Mouse (Mus musculus) limb, embryonic 11.5 days (tissue): ENCODE data around the gene Socs5. TPM values are rescaled to one million over a fixed set of nuclear protein-coding genes. Genes with fewer than 3 reads are reported as not detected.

Experiments used
- ATAC-seq: fragments of 200-750 bp; cut with Nextera tagmentation; 2 replicates; pipeline ENCODE4 v1.8.0; 2017; ENCODE audit warnings: low read depth; ENCODE audit not compliant: insufficient number of reproducible peaks, low FRiP score, low TSS enrichment
- DNase-seq: peaks from one replicate; pipeline ENCODE4 v3.0.0-alpha.2; 2015; ENCODE audit warnings: low spot score
- H3K27ac ChIP-seq: fragments of 300-500 bp; sonication (generic); replicated peaks from 2 replicates; pipeline ENCODE4 v1.5.1; 2014; ENCODE audit warnings: low read depth, mild to moderate bottlenecking, low read length
- H3K27me3 ChIP-seq: fragments of 300-500 bp; sonication (generic); 2 replicates; pipeline ENCODE4 v1.6.1; 2014; ENCODE audit warnings: mild to moderate bottlenecking, low read length, mixed read lengths; ENCODE audit not compliant: control insufficient read depth, insufficient read depth
- H3K36me3 ChIP-seq: fragments of 300-500 bp; sonication (generic); 2 replicates; pipeline ENCODE4 v1.6.1; 2014; ENCODE audit warnings: mild to moderate bottlenecking, low read length, moderate library complexity, mixed read lengths; ENCODE audit not compliant: control insufficient read depth, insufficient read depth
- H3K4me1 ChIP-seq: fragments of 300-500 bp; sonication (generic); 2 replicates; pipeline ENCODE4 v1.6.1; 2014; ENCODE audit warnings: low read length, mixed read lengths; ENCODE audit not compliant: control insufficient read depth, insufficient read depth
- H3K4me2 ChIP-seq: fragments of 300-500 bp; sonication (generic); 2 replicates; pipeline ENCODE4 v1.6.1; 2014; ENCODE audit warnings: low read depth, mild to moderate bottlenecking, moderate library complexity; ENCODE audit not compliant: severe bottlenecking
- H3K4me3 ChIP-seq: fragments of 300-500 bp; sonication (generic); 2 replicates; pipeline ENCODE4 v1.5.1; 2014; ENCODE audit warnings: low read depth, low read length
- H3K9ac ChIP-seq: fragments of 300-500 bp; sonication (generic); 2 replicates; pipeline ENCODE4 v1.6.1; 2014; ENCODE audit warnings: mild to moderate bottlenecking, low read length
- H3K9me3 ChIP-seq: fragments of 300-500 bp; sonication (generic); 2 replicates; pipeline ENCODE4 v1.6.1; 2016; ENCODE audit warnings: low read length; ENCODE audit not compliant: control insufficient read depth
- WGBS: fragments of 180-500 bp; shearing (Covaris S2); extraction: QIAGEN DNeasy Blood & Tissue Kit; methylation state at CpG from one replicate; pipeline ENCODE4 v1.1.7; 2014; 5-methylcytosine and 5-hydroxymethylcytosine counted together
- polyA plus RNA-seq: library from polyadenylated mRNA; unstranded; fragments of >200 nt; fragmentation: Nextera tagmentation; extraction: Ambion mirVana; gene quantifications from 2 replicates; pipeline ENCODE4 v1.2.1, GENCODE M21; 2014

Gene Socs5
- polyA plus RNA-seq, 1 experiment from 2014 or later: 14.4 TPM

DNA sequence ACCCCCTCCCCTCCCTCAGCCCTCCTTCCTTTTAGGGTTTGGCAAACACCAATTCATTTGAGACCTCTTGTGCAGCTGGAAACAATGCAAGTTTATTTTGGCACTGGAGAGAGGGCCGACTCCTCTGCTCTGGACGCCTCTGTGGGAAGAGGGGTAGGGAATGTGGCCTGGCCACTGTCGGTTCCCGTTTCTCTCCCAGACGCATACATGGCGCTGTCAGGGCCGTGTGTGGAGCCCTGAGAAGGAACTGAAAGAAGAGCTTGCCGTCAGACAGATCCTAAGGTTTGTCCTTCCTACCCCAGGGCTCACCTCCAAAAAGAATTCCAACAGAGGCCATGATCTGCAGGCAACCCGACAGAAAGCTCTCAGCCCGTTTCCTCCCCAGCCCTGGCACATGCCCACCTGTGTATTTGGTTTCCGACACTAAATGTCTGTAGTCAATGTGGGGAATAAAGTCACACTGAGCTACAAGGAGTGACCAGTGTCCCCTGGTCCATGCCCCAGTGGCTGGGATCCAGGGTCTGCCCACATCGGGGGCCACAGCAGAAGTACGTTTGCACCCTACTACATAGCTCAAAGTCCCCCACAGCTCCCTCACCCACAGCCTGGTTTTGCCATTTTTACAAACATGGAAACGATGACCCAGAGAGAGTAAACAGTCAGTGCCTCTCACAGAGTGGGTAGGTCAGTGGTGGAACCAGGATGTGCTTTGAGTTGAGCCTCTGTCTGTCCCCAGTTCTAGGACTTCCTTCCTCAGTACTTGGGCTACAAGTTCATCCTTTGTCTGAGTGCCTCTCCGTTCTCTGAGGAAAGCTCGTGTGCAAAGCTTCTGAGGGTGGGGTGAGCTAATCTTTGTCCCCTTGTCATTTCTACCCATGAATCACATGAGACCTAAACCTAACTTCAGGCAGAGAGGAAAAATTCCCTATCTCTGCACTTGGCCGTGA is 68.9 kb downstream of the Socs5 start:
- DNase-seq: no peak
- Histone ChIP-seq H3K27me3 (no peaks in the 10 kb centered on the region), H3K27ac (no peak overlapping the region), H3K4me1 (no peaks in the 10 kb centered on the region), H3K36me3 (no peaks in the 10 kb centered on the region), H3K9me3 (no peaks in the 10 kb centered on the region), H3K4me3 (no peak overlapping the region), H3K4me2 (no peak overlapping the region), H3K9ac (no peak overlapping the region)
- 83% methylated on average over 17 of the region's 17 CpGs for WGBS
- ATAC-seq: no peak

DNA sequence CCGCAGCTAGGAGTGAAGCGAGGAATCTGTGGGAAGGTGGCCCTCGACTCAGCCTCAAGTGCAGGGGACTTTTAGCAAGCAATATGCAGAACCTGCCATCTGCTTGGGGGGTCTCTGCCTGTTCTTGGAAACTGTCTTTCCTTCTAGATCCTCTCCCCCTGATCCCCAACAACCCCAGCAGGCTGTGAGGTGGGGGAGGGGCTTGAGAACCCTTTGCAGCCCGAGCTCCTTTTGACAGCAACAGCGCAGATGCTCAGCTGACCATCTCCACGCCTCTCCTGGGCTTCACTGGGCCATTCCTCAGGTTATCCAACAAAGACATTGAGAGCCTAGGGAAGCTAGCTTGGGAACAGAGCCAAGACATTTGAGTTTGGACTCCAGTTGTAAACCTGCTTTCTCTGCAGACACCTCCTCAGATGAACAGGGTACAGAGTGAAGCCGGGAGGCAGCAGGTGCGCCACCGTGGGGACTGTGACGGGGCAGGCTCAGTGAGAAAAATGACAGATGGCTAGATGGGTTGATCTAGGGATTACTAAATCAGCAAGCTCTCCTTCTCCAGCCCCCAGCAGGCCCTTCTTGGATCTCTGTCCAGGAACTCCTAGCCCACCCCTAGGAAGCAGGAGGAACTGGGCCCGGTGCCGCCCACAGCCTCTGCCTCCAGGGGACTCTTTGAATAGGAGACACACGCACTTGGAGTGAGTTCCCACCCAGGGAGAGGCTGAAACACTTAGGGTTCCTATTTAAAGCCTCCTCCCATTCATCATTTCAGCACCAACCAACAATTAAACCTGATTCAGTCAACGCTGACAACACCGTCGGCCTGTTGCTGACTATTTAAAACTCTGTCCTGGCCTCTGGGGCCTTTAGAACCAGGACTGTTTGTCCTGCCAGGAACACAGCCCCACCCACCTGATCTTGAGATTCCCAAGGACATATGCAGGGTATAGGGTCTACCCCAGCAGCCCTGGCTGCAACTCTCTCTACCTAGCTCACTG is 71.4 kb downstream of the Socs5 start:
- no peaks in the 10 kb centered on the region for H3K27me3 ChIP-seq
- ATAC-seq: no peak
- 55% methylated on average over 16 of the region's 16 CpGs for WGBS
- no peaks in the 10 kb centered on the region for H3K36me3 ChIP-seq
- no peak overlapping the region for H3K4me2 ChIP-seq
- H3K9ac ChIP-seq: no peak overlapping the region
- H3K9me3 ChIP-seq: no peaks in the 10 kb centered on the region
- DNase-seq: no peak
- no peak overlapping the region for H3K4me3 ChIP-seq
- H3K27ac ChIP-seq: no peak overlapping the region
- no peaks in the 10 kb centered on the region for H3K4me1 ChIP-seq

DNA sequence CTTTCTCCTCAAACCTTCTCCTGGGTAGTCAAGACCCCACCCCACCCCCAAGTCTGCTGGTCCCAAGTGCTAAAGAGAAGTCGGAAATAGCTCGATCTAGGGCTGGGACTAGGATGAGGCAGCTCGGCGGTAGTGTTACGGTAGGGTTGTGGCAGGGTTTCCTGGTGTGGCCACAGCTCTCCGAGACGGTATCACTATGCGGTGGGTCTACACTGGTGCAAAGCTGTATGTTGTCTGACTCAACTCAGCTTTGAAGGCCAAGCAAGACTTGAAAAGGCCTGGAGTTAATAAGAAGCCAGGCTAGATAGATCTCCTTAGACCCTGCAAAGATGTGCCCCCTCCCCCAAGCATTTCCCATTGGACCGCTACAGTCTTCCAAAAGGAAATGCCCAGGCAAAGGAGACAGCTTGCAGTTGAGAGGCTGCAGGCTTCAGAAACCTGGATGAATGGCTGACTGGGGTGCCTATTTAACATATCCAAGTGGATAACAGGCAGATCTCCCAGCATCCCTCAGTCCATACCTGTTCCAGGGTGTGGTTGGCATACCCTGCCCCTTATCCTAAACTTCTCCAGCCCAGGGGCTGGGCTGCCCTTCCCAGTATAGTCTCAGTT is 72.6 kb downstream of the Socs5 start:
- no peaks in the 10 kb centered on the region for H3K27me3 ChIP-seq
- no peak overlapping the region for H3K9ac ChIP-seq
- no peaks in the 10 kb centered on the region for H3K4me1 ChIP-seq
- no peak overlapping the region for H3K4me3 ChIP-seq
- no peaks in the 10 kb centered on the region for H3K36me3 ChIP-seq
- DNase-seq (no peak), ATAC-seq (no peak)
- H3K9me3 ChIP-seq: no peaks in the 10 kb centered on the region
- H3K4me2 ChIP-seq: no peak overlapping the region
- WGBS: 89% methylated on average over 9 of the region's 9 CpGs
- no peak overlapping the region for H3K27ac ChIP-seq

DNA sequence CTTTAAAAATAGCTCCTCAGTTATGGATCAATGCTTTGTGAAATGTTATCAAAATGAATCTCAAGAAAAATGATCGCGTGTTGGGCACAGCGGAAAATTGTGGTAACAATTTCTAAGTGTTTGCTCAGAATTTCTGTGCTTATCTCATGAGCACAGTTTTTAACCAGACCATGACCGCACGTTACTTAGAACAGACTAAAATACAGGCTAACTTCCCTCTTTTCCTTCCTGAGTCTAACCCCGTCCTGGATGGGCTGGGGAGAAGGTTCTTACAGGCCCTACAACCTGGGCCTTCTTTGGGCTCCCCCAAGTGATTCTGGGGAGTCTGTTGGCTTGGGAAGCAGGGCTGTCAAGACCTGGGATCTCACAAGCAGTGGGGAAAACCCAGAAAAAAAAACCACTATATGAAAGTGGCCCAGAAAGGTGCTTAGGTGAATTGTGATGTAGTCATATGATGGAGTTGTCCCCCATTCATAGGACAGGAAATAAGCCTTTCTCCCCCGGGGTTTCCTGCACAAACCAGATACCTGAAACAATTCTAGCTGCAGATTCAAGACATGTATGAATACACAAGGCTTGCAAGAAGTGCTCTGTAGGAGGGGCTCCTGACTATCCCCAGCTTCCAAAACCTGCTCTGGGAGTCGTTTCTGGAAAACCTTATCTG is 74.3 kb downstream of the Socs5 start:
- DNase-seq (no peak), ATAC-seq (no peak)
- no peak overlapping the region for H3K4me2 ChIP-seq
- H3K4me1 ChIP-seq: no peaks in the 10 kb centered on the region
- H3K9ac ChIP-seq: no peak overlapping the region
- WGBS: 87% methylated on average over 8 of the region's 8 CpGs
- no peaks in the 10 kb centered on the region for H3K9me3 ChIP-seq
- H3K4me3 ChIP-seq: no peak overlapping the region
- no peaks in the 10 kb centered on the region for H3K36me3 ChIP-seq
- no peaks in the 10 kb centered on the region for H3K27me3 ChIP-seq
- H3K27ac ChIP-seq: no peak overlapping the region

DNA sequence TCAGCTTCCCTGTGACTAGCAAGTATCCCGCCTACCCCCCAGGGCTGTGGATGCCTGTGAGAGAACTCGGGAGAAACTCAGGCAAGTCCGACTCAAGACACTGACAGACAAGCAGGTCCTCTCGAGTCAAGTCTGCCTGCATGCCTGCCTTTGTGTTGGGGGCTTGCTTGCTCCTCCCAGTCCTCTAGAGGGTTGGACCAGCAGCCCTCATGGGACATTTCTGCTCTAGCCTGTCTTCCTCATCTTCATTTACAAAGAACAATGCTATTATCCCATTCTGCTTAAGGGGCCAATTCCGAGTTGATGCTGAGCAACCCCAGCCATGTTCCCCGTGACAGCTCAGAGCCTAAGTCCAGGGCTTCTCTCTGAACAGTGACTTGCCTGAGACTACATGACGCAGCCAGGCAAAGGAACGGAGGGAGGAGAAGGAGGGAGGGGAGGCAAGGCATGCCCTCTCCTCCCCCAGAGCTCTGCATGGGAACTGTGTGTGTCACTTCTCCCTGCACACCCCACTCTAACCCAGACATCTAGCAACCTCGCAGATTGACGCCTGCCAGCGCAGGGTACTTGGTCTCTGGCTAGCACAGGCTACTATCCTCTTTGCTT is 78.1 kb downstream of the Socs5 start:
- no peaks in the 10 kb centered on the region for H3K36me3 ChIP-seq
- H3K4me1 ChIP-seq: 0 out of 2 replicates have a peak, but pooled peaks cover 4% of the 10 kb centered on the region
- H3K9ac ChIP-seq: no peak overlapping the region
- no peaks in the 10 kb centered on the region for H3K27me3 ChIP-seq
- H3K4me3 ChIP-seq: no peak overlapping the region
- 45% methylated on average over 11 of the region's 11 CpGs for WGBS
- no peak overlapping the region for H3K27ac ChIP-seq
- H3K4me2 ChIP-seq: no peak overlapping the region
- no peak for ATAC-seq
- DNase-seq: no peak
- H3K9me3 ChIP-seq: no peaks in the 10 kb centered on the region

DNA sequence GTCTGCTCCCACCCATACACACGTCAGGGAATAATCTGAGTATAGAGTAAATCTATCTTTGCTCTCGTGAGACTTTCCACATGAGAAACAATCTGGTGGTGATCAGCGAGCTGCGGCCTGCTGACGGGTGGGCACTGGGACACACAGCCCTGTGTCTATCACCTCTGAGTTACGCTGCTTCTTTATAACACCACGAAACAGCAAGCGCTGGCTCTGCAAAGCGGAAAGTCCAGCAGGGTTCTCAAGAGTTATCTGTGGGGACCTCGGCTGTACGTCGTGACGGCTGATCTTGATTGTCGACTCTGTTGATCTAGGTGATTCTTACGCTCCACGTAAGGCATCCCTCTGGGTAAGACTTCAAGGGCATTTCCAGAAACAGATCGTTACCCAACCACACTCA is 79.5 kb downstream of the Socs5 start:
- H3K27me3 ChIP-seq: no peaks in the 10 kb centered on the region
- DNase-seq (no peak), ATAC-seq (no peak)
- H3K36me3 ChIP-seq: no peaks in the 10 kb centered on the region
- no peak overlapping the region for H3K4me3 ChIP-seq
- 0 out of 2 replicates have a peak, but pooled peaks cover 4% of the 10 kb centered on the region for H3K4me1 ChIP-seq
- no peaks in the 10 kb centered on the region for H3K9me3 ChIP-seq
- H3K4me2 ChIP-seq: no peak overlapping the region
- 40% methylated on average over 17 of the region's 17 CpGs for WGBS
- no peak overlapping the region for H3K9ac ChIP-seq
- H3K27ac ChIP-seq: no peak overlapping the region
